Mouse (Mus musculus) stomach, embryonic 16.5 days (tissue): Measurements from ENCODE around the gene Birc2. TPM values are rescaled to one million over a fixed set of nuclear protein-coding genes. Genes with fewer than 3 reads are reported as not detected.

Source experiments
- ATAC-seq: fragments of 200-750 bp; cut with Nextera tagmentation; 2 replicates; pipeline ENCODE4 v1.8.0; 2017; ENCODE audit warnings: moderate number of reproducible peaks, moderate TSS enrichment; ENCODE audit not compliant: insufficient read depth, low FRiP score
- H3K27ac ChIP-seq: fragments of 300-500 bp; sonication (generic); 2 replicates; pipeline ENCODE4 v1.5.1; 2014; ENCODE audit warnings: low read length
- H3K27me3 ChIP-seq: fragments of 300-500 bp; sonication (generic); 2 replicates; pipeline ENCODE4 v1.6.1; 2014; ENCODE audit warnings: low read length, control low read depth, mixed read lengths; ENCODE audit not compliant: control insufficient read depth, insufficient read depth
- H3K36me3 ChIP-seq: fragments of 300-500 bp; sonication (generic); 2 replicates; pipeline ENCODE4 v1.6.1; 2014; ENCODE audit warnings: low read length; ENCODE audit not compliant: control insufficient read depth, insufficient read depth
- H3K4me1 ChIP-seq: fragments of 300-500 bp; sonication (generic); 2 replicates; pipeline ENCODE4 v1.6.1; 2014; ENCODE audit warnings: low read length, control low read depth, mixed read lengths; ENCODE audit not compliant: control insufficient read depth, insufficient read depth
- H3K4me2 ChIP-seq: fragments of 300-500 bp; sonication (generic); 2 replicates; pipeline ENCODE4 v1.6.1; 2014; ENCODE audit warnings: low read depth, low read length, mixed read lengths
- H3K4me3 ChIP-seq: fragments of 300-500 bp; sonication (generic); replicated peaks from 2 replicates; pipeline ENCODE4 v1.5.1; 2014; ENCODE audit warnings: mild to moderate bottlenecking, low read length
- H3K9ac ChIP-seq: fragments of 300-500 bp; sonication (generic); 2 replicates; pipeline ENCODE4 v1.6.1; 2014; ENCODE audit warnings: low read length
- H3K9me3 ChIP-seq: fragments of 300-500 bp; sonication (generic); replicated peaks from 2 replicates; pipeline ENCODE4 v1.6.1; 2016; ENCODE audit warnings: low read length, control low read depth; ENCODE audit not compliant: control insufficient read depth
- WGBS: fragments of 180-500 bp; shearing (Covaris S2); extraction: QIAGEN DNeasy Blood & Tissue Kit; methylation state at CpG from one replicate; pipeline ENCODE4 v1.1.7; 2014; 5-methylcytosine and 5-hydroxymethylcytosine counted together
- microRNA-seq: library from miRNA; unstranded; fragments of <30 nt; microRNA quantifications from one replicate; pipeline ENCODE4, GENCODE M21; 2016
- polyA plus RNA-seq: library from polyadenylated mRNA; unstranded; fragments of >200 nt; fragmentation: Nextera tagmentation; extraction: Ambion mirVana; gene quantifications from 2 replicates; pipeline ENCODE4 v1.2.1, GENCODE M21; 2015

Birc2 gene
- polyA plus RNA-seq, 1 experiment from 2014 or later: 40.0 TPM

- no peak overlapping the region for H3K27ac ChIP-seq
- H3K4me2 ChIP-seq: no peak overlapping the region
- no peaks in the 10 kb centered on the region for H3K4me1 ChIP-seq
- ATAC-seq: no peak
- H3K27me3 ChIP-seq: no peaks in the 10 kb centered on the region
- H3K36me3 ChIP-seq: peaks cover 4% of the 10 kb centered on the region; the same call in 1 of the 2 replicates
- WGBS: 83% methylated on average over 4 of the region's 4 CpGs
- no peak overlapping the region for H3K4me3 ChIP-seq
- no peaks in the 10 kb centered on the region for H3K9me3 ChIP-seq
- no peak overlapping the region for H3K9ac ChIP-seq
These were observed 64.0 kb downstream of the Birc2 start for GRCm38 (mm10) chr9:7772773-7773454.

GRCm38 (mm10) chr9:7772361-7772760 is 64.5 kb downstream of the Birc2 start:
- Histone ChIP-seq H3K27ac (no peak overlapping the region), H3K27me3 (no peaks in the 10 kb centered on the region), H3K4me2 (no peak overlapping the region), H3K4me3 (no peak overlapping the region), H3K9ac (no peak overlapping the region), H3K4me1 (no peaks in the 10 kb centered on the region), H3K36me3 (peaks cover 4% of the 10 kb centered on the region; the same call in 1 of the 2 replicates), H3K9me3 (no peaks in the 10 kb centered on the region)
- 89% methylated on average over 2 of the region's 2 CpGs for WGBS
- no peak for ATAC-seq

GRCm38 (mm10) chr9:7769491-7769890 is 67.4 kb downstream of the Birc2 start:
- Histone ChIP-seq H3K4me2 (no peak overlapping the region), H3K27me3 (no peaks in the 10 kb centered on the region), H3K36me3 (peaks cover 4% of the 10 kb centered on the region; the same call in 1 of the 2 replicates), H3K27ac (no peak overlapping the region), H3K4me3 (no peak overlapping the region), H3K9ac (no peak overlapping the region), H3K9me3 (no peaks in the 10 kb centered on the region), H3K4me1 (peaks cover 11% of the 10 kb centered on the region; the same call in 1 of the 2 replicates)
- WGBS: 70% methylated on average over 5 of the region's 5 CpGs
- no peak for ATAC-seq

GRCm38 (mm10) chr9:7769081-7769480 is 67.8 kb downstream of the Birc2 start:
- no peak for ATAC-seq
- peaks cover 4% of the 10 kb centered on the region; the same call in 1 of the 2 replicates for H3K36me3 ChIP-seq
- H3K4me2 ChIP-seq: no peak overlapping the region
- no peak overlapping the region for H3K4me3 ChIP-seq
- 65% methylated on average over 4 of the region's 4 CpGs for WGBS
- H3K4me1 ChIP-seq: peaks cover 11% of the 10 kb centered on the region; the same call in 1 of the 2 replicates
- no peaks in the 10 kb centered on the region for H3K9me3 ChIP-seq
- H3K27ac ChIP-seq: no peak overlapping the region
- H3K9ac ChIP-seq: no peak overlapping the region
- H3K27me3 ChIP-seq: no peaks in the 10 kb centered on the region

Small RNA genes within 50 kb of the gene (microRNA-seq; reads per million reads assigned to microRNA genes)
- 4.3 reads per million, percentile 23 among the genes with 10 or more reads in this experiment for gene Mir5618

Other genes with a start within 250 kb of the Birc2 start
- gene Mmp20, start 208.8 kb downstream of the Birc2 start, polyA plus RNA-seq: not detected in 2 replicates
- 0.71 and 1.3 TPM in 2 replicates for gene Mmp7, start 145.0 kb downstream of the Birc2 start, polyA plus RNA-seq
- 139 and 150 TPM in 2 replicates for gene Tmem123, start 73.0 kb downstream of the Birc2 start, polyA plus RNA-seq
- gene Birc3, start 36.1 kb upstream of the Birc2 start, polyA plus RNA-seq: 9.4 and 9.9 TPM in 2 replicates
- 21.3 and 23.8 TPM in 2 replicates for gene Yap1, start 167.5 kb upstream of the Birc2 start, polyA plus RNA-seq
- gene Cfap300, start 205.8 kb upstream of the Birc2 start, polyA plus RNA-seq: 8.1 and 8.7 TPM in 2 replicates